Mouse (Mus musculus) forebrain, embryonic 14.5 days (tissue): Measurements from ENCODE around the gene Zfp691. TPM values are rescaled to one million over a fixed set of nuclear protein-coding genes. Genes with fewer than 3 reads are reported as not detected.

Experiments used
- ATAC-seq: fragments of 200-750 bp; cut with Nextera tagmentation; 2 replicates; pipeline ENCODE4 v1.8.0; 2017; ENCODE audit warnings: mild to moderate bottlenecking, moderate library complexity
- DNase-seq: peaks from one replicate; pipeline ENCODE4 v3.0.0-alpha.2; 2015; ENCODE audit warnings: low spot score
- H3K27ac ChIP-seq: fragments of 300-500 bp; sonication (generic); 2 replicates; pipeline ENCODE4 v1.5.1; 2014; ENCODE audit warnings: low read depth, mild to moderate bottlenecking, control low read depth, low read length, moderate library complexity
- H3K27me3 ChIP-seq: fragments of 300-500 bp; sonication (generic); replicated peaks from 2 replicates; pipeline ENCODE4 v1.6.1; 2014; ENCODE audit warnings: low read length, control low read depth, mixed read lengths; ENCODE audit not compliant: control insufficient read depth, insufficient read depth
- H3K36me3 ChIP-seq: fragments of 300-500 bp; sonication (generic); 2 replicates; pipeline ENCODE4 v1.6.1; 2014; ENCODE audit warnings: low read length, control low read depth; ENCODE audit not compliant: control insufficient read depth, insufficient read depth
- H3K4me1 ChIP-seq: fragments of 300-500 bp; sonication (generic); 2 replicates; pipeline ENCODE4 v1.6.1; 2014; ENCODE audit warnings: antibody characterized with exemption, low read length, control low read depth; ENCODE audit not compliant: control insufficient read depth, insufficient read depth
- H3K4me2 ChIP-seq: fragments of 300-500 bp; sonication (generic); 2 replicates; pipeline ENCODE4 v1.6.1; 2014; ENCODE audit warnings: mild to moderate bottlenecking, control low read depth, low read length
- H3K4me3 ChIP-seq: fragments of 300-500 bp; sonication (generic); 2 replicates; pipeline ENCODE4 v1.5.1; 2014; ENCODE audit warnings: low read depth, low read length, control low read depth
- H3K9ac ChIP-seq: fragments of 300-500 bp; sonication (generic); 2 replicates; pipeline ENCODE4 v1.6.1; 2014; ENCODE audit warnings: mild to moderate bottlenecking, low read length, control low read depth, moderate library complexity
- H3K9me3 ChIP-seq: fragments of 300-500 bp; sonication (generic); replicated peaks from 2 replicates; pipeline ENCODE4 v1.6.1; 2016; ENCODE audit warnings: low read length, control low read depth, mixed read lengths; ENCODE audit not compliant: control insufficient read depth
- WGBS: fragments of 180-500 bp; shearing (Covaris S2); extraction: QIAGEN DNeasy Blood & Tissue Kit; methylation state at CpG from one replicate; pipeline ENCODE4 v1.1.7; 2014; 5-methylcytosine and 5-hydroxymethylcytosine counted together
- polyA plus RNA-seq: library from polyadenylated mRNA; unstranded; fragments of >200 nt; fragmentation: Nextera tagmentation; extraction: Ambion mirVana; gene quantifications from 2 replicates; pipeline ENCODE4 v1.2.1, GENCODE M21; 2014

Zfp691 gene
- polyA plus RNA-seq, 1 experiment from 2014 or later: 4.3 TPM

DNA sequence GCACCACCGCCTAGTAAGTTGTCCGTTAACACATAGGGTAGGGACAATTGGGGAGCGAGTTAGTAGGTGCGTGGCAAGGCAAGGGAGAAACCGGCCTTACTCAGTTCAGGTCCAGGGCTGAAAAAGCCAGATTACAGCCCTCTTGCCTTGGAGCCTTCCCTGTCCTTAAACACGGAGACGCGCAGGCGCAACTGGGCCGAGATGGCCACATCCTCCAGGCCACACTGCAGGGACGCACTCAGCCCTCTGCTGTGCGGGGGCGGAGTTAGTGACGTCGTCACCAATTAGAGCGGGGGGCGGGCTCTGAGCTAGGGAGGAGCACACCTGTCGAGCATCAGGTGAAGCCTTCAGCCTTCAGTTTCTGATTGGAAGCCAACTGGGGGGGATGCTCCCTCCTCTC lies 35.8 kb downstream of the Zfp691 start:
- H3K27me3 ChIP-seq: no peaks in the 10 kb centered on the region
- ATAC-seq (peak; percentile 84), DNase-seq (peak; percentile 83)
- peak overlapping the region; percentile 56; the same call in 1 of the 2 replicates for H3K9ac ChIP-seq
- H3K4me2 ChIP-seq: peak overlapping the region; percentile 42
- peak overlapping the region; percentile 39; the same call in 1 of the 2 replicates for H3K27ac ChIP-seq
- no peaks in the 10 kb centered on the region for H3K9me3 ChIP-seq
- no peaks in the 10 kb centered on the region; the same call in 1 of the 2 replicates for H3K4me1 ChIP-seq
- 5% methylated on average over 18 of the region's 18 CpGs for WGBS
- peaks cover 41% of the 10 kb centered on the region for H3K36me3 ChIP-seq
- peak overlapping the region; percentile 13; the same call in 1 of the 2 replicates for H3K4me3 ChIP-seq

DNA sequence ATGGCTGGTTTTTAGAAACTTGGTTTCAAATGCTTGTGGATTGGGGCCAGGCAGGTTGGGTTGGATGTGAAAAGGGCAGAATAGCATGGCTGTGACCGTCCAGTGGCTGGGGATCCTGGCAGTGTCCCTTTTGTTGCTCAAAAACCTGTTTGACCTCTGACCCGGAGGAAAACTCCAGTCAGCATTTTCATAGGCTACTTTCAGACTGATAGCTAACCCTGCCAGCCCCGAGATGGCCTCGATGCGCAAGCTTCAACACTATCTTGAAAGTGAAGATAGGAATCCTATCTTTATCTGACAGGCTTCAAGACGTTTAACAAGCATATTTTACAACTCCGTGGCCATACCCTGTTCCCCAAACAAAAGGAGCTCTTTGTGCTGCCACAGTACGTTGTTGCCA lies 36.7 kb downstream of the Zfp691 start:
- ATAC-seq (no peak), DNase-seq (no peak)
- H3K9ac ChIP-seq: no peak overlapping the region
- no peaks in the 10 kb centered on the region for H3K9me3 ChIP-seq
- no peak overlapping the region for H3K4me2 ChIP-seq
- H3K4me1 ChIP-seq: no peaks in the 10 kb centered on the region; the same call in 1 of the 2 replicates
- H3K4me3 ChIP-seq: no peak overlapping the region
- no peaks in the 10 kb centered on the region for H3K27me3 ChIP-seq
- no peak overlapping the region for H3K27ac ChIP-seq
- peaks cover 50% of the 10 kb centered on the region for H3K36me3 ChIP-seq
- 66% methylated on average over 8 of the region's 8 CpGs for WGBS

DNA sequence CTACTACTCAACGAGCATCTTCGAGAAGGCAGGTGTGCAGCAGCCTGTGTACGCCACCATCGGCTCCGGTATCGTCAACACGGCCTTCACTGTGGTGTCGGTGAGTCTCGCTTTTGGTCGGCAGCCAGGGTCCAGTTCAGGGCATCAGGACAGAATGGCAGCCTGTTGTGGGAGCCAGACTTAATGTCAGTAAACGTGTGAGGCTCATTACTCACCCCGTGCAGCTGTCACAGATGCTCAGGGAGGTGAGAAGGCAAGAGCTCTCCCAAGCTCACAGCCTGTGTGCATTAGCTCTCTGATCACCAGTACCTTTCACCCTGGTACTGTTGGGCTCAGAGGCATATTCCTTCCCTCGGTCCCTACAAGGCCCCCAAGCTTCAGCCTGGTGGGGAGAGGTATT lies 40.1 kb downstream of the Zfp691 start:
- DNase-seq: no peak
- WGBS: 95% methylated on average over 13 of the region's 13 CpGs
- ATAC-seq: no peak

DNA sequence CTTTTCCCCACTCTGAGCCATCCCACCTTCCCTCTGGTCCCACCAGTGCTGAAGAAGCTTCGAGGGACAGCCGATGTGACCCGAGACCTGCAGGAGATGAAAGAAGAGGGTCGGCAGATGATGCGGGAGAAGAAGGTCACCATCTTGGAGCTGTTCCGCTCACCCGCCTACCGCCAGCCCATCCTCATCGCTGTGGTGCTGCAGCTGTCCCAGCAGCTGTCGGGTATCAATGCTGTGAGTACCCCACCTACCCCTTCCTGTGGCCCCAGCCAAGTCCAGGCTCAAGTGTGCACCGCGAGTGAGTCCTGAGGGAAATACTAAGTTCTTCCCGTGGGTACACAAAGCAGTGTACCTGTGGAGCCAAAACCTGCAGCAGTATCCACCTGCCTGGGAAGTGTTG lies 40.7 kb downstream of the Zfp691 start:
- H3K36me3 ChIP-seq: peaks cover 69% of the 10 kb centered on the region
- H3K4me2 ChIP-seq: no peak overlapping the region
- no peaks in the 10 kb centered on the region for H3K27me3 ChIP-seq
- ATAC-seq (no peak), DNase-seq (no peak)
- H3K4me3 ChIP-seq: no peak overlapping the region
- 91% methylated on average over 13 of the region's 13 CpGs for WGBS
- no peak overlapping the region for H3K27ac ChIP-seq
- H3K9ac ChIP-seq: no peak overlapping the region
- no peaks in the 10 kb centered on the region for H3K9me3 ChIP-seq
- no peaks in the 10 kb centered on the region; the same call in 1 of the 2 replicates for H3K4me1 ChIP-seq

More for the DNA sequence above, 40.1 kb downstream of the Zfp691 start:
- Histone ChIP-seq H3K36me3 (peaks cover 69% of the 10 kb centered on the region), H3K9me3 (no peaks in the 10 kb centered on the region), H3K4me3 (no peak overlapping the region), H3K27ac (no peak overlapping the region), H3K4me1 (no peaks in the 10 kb centered on the region; the same call in 1 of the 2 replicates), H3K9ac (no peak overlapping the region), H3K4me2 (no peak overlapping the region), H3K27me3 (no peaks in the 10 kb centered on the region)

DNA sequence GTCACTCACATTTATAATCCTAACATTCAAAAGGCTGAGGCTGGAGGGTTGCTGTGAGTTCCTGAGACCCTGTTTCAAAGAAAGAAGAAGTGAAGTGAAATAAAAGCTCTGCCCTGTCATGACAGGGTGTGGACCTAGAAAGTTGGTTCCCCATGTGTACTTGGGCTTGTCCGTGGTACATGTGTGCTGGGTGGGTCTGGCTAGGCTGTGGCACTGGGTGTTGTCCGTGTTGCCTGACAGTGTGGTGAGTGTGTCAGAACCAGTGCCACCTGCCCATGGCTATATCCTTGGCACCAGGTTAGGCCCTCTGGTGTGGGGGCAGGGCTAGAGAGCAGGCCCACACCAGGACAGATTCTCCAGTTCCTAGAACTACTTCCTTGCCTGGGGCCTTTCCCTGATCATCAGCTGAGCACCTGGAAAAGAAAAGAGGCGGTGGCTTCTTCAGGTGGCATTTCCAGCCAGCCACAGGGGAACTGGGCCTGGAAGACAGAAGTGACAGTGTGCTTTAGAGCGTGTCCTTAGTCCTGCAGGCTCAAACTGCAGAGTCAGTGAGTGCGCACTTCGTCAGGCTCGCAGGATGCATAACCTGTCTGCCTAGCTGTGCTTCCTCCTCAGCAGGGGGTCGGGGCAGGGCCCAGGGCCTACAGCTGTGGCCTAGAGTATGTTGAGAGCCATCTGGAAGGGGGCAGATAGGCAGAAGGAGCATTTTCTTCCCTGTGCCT lies 42.6 kb downstream of the Zfp691 start:
- 86% methylated on average over 8 of the region's 8 CpGs for WGBS
- no peak for ATAC-seq
- DNase-seq: no peak

DNA sequence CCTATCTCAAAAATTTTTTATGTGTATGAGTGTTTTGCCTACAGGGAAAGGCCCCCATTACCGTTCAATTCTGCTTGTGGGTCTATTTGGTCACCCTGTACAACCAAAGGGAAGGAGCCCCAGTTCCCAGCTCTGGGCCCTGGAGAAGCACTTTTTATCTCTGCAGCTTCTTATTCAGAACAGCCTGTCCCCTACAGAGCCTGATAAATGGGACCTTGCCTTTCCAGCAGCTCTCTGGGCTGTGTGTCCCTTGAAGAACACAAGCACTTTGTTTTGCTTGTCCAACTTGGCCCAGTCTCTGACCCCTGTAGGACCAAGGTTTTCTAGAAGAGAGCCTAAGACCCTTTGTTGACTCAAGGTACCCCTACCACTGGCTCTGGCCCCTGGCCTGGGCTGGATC lies 44.9 kb downstream of the Zfp691 start:
- H3K4me2 ChIP-seq: no peak overlapping the region
- H3K9ac ChIP-seq: no peak overlapping the region
- WGBS: 82% methylated on average over 1 of the region's 1 CpGs
- ATAC-seq (no peak), DNase-seq (no peak)
- no peak overlapping the region for H3K27ac ChIP-seq
- no peak overlapping the region for H3K4me3 ChIP-seq
- H3K4me1 ChIP-seq: no peaks in the 10 kb centered on the region
- no peaks in the 10 kb centered on the region for H3K9me3 ChIP-seq
- H3K36me3 ChIP-seq: peaks cover 43% of the 10 kb centered on the region
- no peaks in the 10 kb centered on the region for H3K27me3 ChIP-seq

More for the DNA sequence above, 42.6 kb downstream of the Zfp691 start:
- no peaks in the 10 kb centered on the region for H3K27me3 ChIP-seq
- no peaks in the 10 kb centered on the region for H3K4me1 ChIP-seq
- H3K4me3 ChIP-seq: no peak overlapping the region
- H3K9ac ChIP-seq: no peak overlapping the region
- no peaks in the 10 kb centered on the region for H3K9me3 ChIP-seq
- H3K36me3 ChIP-seq: peaks cover 62% of the 10 kb centered on the region
- H3K4me2 ChIP-seq: no peak overlapping the region
- H3K27ac ChIP-seq: no peak overlapping the region

DNA sequence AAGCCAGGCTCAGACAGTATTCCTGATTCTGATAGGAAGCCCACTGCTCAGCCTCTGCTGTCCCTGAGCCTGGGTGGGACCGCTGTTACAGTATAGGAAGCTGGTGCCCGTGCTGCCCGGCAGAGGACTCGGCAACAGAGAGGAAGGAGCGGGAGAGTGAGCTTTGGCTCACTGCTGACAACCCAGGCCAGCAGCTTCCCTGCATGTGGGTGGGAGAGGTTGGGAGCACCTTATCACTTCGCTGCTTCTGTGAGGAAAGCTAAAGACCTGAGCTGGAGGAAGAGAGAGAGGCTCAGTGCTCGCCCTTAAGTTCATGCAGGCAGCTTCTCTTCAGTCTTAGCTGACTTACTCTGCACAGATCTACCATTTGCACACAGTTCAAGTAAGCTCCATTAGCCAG lies 45.4 kb downstream of the Zfp691 start:
- ATAC-seq (no peak), DNase-seq (no peak)
- Histone ChIP-seq H3K36me3 (peaks cover 38% of the 10 kb centered on the region), H3K27me3 (no peaks in the 10 kb centered on the region), H3K4me3 (no peak overlapping the region), H3K9me3 (no peaks in the 10 kb centered on the region), H3K4me2 (no peak overlapping the region), H3K9ac (no peak overlapping the region), H3K27ac (no peak overlapping the region), H3K4me1 (no peaks in the 10 kb centered on the region)
- WGBS: 81% methylated on average over 7 of the region's 7 CpGs

DNA sequence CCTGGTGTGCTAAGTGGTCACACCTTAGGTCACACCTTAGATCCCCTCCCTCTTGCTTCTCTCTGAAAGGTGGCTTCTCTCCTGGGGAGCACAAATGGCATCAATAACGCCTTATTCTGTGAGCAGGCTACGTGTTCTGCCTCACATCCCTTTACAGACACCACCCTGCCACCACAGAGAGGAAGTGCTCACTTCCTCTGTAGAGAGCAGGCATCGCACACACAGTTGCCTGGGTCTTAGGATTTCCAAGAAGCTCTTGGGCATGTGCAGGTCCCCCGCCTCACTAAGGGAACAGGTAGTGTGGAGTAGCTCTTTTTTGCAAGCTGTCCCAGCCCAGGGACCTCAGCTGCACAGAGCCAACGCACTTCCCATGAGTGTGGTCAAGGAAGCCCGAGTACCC lies 46.8 kb downstream of the Zfp691 start:
- no peak for DNase-seq
- 86% methylated on average over 6 of the region's 6 CpGs for WGBS
- Histone ChIP-seq H3K9me3 (no peaks in the 10 kb centered on the region), H3K4me2 (no peak overlapping the region), H3K9ac (no peak overlapping the region), H3K4me3 (no peak overlapping the region), H3K27me3 (no peaks in the 10 kb centered on the region), H3K4me1 (no peaks in the 10 kb centered on the region), H3K27ac (no peak overlapping the region), H3K36me3 (peaks cover 30% of the 10 kb centered on the region)
- no peak for ATAC-seq

DNA sequence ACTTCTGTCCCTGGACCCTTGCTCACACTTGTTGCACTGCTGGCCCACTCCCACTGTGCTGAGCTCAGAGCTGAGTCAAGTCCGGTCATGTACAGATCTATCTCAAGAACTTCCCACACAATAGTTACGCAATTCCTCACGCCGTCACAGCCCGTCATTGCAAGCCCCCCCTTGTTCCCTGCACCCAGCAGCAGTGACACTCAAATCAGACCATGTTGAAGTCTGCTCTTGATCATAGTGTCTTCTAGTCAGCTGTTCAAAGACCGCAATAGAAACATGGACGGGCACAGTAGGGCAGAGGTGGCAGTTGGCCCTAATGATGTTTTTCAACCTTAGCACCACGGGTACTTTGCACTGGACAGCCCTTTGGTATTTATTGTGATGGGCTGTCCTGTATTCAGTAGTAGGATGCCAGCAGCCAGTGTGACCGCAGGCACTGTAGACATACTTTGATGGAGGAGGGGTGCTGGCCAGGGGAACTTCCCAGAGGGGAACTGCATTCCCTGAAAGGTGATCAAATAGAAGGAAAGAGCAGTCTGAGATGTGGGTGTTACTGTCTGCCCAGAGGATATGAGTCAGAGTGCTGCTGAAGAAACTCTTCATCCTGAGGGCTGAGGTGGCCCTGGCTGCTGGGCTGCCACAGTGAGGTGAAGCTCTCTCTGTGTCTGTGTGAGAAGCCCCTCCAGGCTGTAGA lies 48.3 kb downstream of the Zfp691 start:
- ATAC-seq (no peak), DNase-seq (no peak)
- Histone ChIP-seq H3K36me3 (peaks cover 33% of the 10 kb centered on the region), H3K27ac (no peak overlapping the region), H3K27me3 (no peaks in the 10 kb centered on the region), H3K9me3 (no peaks in the 10 kb centered on the region), H3K4me3 (no peak overlapping the region), H3K9ac (no peak overlapping the region), H3K4me1 (no peaks in the 10 kb centered on the region), H3K4me2 (no peak overlapping the region)
- 84% methylated on average over 9 of the region's 9 CpGs for WGBS
